Mouse (Mus musculus): ENCODE measurements around the gene Asrgl1.

Asrgl1 gene

DNA sequence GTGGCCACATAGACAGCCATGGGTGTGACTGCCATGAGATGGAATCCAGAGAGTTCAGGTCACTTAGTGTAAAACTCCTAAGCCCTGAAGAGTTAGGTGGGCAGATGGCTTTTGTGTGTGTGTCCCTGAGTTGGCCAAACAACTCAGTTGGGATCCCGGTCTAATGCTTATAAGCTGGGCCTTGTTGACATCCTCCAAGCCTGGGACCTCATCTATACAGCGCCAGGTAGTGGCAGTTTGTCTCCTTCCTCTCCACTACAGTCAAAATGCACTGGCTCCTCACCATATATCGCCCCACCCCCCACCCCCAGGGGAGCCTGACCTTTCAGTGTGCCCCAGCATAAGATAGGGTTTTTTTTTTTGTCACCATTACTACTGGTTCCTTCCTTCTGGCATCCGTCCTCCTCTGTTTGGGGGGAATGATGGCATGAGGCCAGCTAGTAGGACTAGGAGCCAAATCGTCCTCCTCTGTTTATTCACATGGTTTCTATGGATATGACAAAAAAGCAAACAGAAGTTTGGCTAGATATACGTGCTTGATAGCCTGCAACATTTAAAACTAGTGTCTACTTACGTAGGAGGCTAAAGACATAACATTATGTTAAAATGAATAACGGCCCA, 65.6 kb downstream of the Asrgl1 start:
- DNase-seq, result no peak

DNA sequence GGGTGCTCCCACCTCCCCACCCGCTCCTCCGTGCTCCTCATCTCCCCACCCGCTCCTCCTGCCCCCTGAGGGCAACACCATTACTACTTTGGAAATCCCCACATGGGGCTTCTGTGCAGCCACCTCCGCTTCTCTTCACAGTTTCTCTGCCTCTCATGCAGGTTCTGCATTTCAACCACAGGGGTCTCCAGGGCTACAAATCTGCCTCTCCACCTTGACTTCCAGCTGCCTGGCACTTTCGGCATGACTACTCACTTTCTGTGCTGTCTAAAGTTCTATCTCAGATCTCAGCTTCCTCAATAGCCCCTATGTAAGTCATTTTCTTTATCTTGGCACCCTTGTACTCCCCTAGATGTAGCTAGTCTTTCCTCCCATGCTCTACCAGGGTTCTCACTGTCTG, 68.1 kb downstream of the Asrgl1 start:
- DNase-seq, result no peak

DNA sequence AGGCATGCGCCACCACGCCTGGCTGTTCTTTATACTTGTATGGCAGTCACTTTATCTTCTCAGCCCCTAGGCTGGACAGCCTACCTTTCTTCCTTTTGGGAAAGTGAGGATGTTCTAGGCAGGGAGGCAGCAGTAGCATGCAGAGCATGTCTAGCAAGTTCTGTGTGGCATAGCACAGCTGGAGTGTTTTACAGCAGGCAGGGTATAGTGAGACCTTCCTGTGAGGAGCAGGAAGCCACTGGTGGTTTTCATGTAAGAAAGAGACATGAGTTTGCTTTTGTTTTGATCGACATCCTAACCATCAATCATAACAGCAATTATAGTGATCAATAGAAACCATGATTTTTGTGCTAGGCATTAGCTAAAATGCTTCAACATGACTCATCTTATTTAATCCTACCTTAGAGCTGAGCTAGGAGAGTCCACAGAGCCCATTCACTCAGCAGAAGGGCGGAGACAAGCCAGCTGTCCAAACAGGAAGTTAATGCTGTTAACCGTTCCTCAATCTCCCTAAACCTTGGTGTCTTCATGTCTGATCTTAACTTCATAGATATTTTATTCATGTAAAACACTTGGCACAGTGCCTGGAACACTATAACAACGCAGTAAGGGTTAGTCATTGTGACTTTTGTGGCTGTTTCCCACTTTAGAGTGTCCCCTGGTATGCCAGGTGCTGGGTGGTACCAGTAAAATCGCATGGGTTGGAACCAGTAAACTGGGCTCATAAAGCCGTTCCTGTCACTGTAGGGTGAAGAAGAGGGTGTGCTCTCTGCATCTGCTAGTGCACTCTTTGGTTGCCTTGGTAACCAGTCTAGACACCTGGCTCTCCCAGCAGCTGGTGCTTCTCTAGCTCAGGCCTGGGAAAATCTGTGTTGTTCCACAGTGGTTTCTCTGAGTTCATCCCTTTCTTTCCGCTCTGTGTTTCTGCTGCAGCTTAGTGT, 69.5 kb downstream of the Asrgl1 start:
- no peak for DNase-seq

DNA sequence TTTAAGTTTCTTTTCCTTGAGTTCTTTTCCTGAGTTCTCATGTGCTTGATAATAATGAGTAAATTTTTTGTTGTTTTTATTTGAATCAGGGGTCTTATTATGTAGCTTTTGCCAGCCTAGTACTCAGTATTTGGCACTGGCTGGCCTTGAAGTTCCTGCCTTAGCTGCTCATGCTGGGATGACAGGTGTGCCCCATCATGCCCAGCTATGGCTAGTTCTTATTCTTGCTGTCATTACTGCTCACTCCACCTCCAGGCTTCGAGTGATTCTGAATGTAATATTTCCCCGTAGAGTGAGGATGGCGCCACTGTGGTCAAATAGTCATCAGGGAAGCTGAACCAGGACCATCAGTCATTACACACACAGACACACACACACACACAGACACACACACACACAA, 71.6 kb downstream of the Asrgl1 start:
- no peak for DNase-seq

DNA sequence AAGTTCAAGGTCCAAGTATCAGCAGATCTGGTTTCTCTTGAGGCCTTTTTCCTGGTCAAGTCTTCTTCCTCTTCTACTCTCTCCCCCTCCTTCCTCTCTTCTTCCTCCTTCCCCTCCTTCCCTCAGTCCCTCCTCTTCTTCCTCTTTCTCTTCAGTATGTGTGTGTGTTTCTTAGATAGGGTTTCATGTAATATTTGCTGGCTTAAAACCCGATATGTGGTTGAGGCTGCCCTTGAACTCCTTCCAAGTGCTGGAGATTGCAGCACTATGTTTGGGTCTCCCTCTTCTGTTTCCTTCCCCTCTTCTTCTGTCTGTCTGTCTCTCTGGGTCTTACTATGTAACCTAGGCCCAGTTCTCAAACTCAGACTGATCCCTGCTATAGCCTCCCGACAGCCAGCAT, 72.6 kb downstream of the Asrgl1 start:
- DNase-seq, result no peak

DNA sequence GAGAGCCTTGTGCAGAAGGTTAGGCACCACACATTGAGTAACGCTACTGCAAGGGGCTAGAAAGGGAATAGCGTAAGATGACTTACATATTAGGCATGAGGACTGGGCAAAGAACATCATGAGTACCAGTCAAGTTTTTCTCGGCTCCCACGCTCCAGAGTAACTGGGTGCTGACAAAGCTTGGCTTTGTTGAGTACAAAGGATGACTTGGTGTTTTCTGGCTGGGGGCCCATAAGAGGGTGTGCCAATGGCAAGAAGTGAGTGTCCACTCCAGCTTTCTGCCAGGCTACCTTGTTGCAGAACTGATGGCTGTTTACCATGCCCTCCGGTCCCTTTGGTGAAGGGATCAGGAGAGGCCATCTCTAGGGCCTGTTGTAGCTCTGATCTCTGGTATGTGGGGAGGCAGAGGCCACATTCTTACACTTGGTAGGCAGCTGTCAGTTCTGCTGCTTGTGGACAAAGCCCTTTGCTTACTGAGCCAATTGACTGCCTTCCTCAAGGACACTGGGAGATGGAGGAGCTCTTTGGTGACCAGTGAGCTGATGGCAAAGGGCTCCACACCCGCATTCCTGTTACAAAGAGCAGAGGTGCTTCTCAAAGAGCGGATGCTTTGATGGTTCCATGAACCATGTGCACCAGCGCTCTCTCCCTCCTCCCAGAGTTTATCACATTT, 74.1 kb downstream of the Asrgl1 start:
- peak; percentile 26 for DNase-seq

DNA sequence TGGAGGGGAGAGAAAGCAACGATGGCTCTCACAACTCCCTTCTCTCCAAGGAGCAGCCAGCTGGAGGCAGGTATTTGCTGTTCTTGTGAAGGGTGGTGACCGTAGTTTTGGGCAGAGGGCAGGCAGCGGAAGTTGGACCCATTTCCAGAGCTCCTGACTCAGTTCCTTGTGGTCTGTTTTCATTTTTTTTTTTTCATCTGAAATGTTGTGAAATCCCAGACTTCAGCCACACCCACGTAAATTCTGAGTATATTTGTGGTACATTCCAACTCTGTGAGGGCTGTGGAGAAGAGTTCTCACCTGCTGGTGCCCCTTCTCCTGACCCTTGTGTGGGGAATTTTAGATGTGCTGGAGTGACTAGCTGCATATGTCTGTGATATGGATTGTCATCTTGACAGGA, 75.3 kb downstream of the Asrgl1 start:
- DNase-seq, result no peak

Measured in kidney, adult 11 months (tissue).